In the genomic region with DNA sequence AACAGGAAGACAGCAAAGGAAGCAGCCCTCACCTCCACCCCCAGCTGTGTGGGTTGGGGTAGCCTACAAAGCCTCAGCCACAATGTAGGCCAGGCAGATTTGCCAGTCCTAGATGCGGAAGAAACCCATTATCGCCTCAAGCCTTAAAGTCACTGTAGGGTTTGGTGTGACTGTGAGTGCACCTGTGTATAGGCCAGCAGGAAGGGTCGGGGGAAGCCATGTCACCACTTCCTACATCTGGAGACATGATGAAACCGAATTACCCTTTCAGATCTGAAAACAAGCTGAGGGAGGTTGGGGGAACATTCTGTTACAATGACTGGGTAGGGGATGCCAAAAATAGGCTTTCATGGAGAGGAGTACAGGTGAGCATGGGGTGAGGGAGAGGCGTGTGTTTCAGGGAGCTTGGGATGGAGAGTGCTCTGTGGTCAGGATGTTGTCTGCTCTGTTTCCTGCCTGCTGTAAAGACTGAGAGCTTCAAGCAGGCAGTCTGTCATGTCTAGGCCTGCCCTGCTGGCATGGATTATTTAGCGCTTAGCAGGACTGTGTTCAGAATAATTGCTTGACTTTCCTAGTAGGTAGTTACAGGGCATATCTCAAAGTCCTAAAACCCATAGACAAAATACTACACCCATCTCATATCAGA, we compare ENCODE assay signal across 12 mouse cellular contexts.
DNase-seq lines count a peak whose midpoint lies in the region; ATAC-seq lines count a peak whose summit lies in the region.
"Had no signal": no experiment of that assay in that cellular context is flagged by ENCODE, and none has a peak within 500 bp of the region (broad histone marks: within the 10 kb centered on the region; RNA-seq: fewer than 3 reads in every experiment).

No protein-coding gene starts in this region.

- peak; percentile 31; the same call in 1 of the 2 replicates for ATAC-seq in frontal cortex, adult (ENCODE audit: low TSS enrichment)
- 0 out of 2 replicates have a peak, but pooled peaks have one; percentile 29 for ATAC-seq in common myeloid progenitor, adult 5-6 weeks (replicated peaks; ENCODE audit: low read depth, poor library complexity, severe bottlenecking)
- ATAC-seq: forebrain, postnatal 0 days; intestine, embryonic 15.5 days had no signal

- no peak for DNase-seq in frontal cortex, postnatal 36 days (ENCODE audit: low spot score in 2 of 2)
- DNase-seq in CD4-positive helper T cell, adult 2 months (ENCODE audit: low read depth, low spot score): peak; percentile 42
- peak; percentile 76 to 88 for DNase-seq in thymus, adult 18-20 months
- no peak for DNase-seq in testis, postnatal 10 days (ENCODE audit: low spot score)
- no peak for DNase-seq in right cerebral cortex, adult 2 months (ENCODE audit: low spot score in 2 of 2)
- no peak for DNase-seq in cerebellum, adult 9-11 months
- DNase-seq: adrenal gland, adult 8-10 months; B cell, adult 2 months; forebrain, postnatal 0 days had no signal

Comparison
In these comparisons a context has a peak if more than half of its experiments do, and no peak if none do; other contexts are left out.
1. DNase-seq: peak in CD4-positive helper T cell, adult 2 months (single experiment) and thymus, adult 18-20 months (2 of 2); none in frontal cortex, postnatal 36 days (0 of 2), testis, postnatal 10 days (single experiment), right cerebral cortex, adult 2 months (0 of 2) and cerebellum, adult 9-11 months (single experiment).